Mouse (Mus musculus): ENCODE data around the gene Synrg.

Synrg gene

DNA sequence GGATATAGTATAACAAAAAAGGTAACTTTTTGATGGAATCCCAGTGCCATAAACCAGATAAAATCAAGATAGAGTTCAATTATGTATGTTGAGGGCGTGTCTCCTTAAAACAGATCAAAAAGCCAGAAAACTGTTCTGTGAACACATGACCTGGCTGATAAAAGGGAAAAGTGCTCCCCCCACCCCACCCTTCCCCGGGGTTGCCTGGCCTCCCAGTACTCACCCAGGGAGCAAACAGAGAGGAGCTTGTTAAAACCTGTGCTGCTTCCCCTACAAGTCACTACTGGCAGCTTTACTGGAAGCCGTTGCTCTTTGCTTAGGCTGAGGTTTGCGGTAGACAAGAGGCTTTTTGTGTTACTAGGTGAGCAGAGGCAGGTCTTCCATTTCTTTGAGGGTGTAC lies 83.0 kb downstream of the Synrg start:
- TF ChIP-seq GATA4 (IDR thresholded peaks at IDR 0.05; ENCODE audit: insufficient replicate concordance, low read length), result no peak

DNA sequence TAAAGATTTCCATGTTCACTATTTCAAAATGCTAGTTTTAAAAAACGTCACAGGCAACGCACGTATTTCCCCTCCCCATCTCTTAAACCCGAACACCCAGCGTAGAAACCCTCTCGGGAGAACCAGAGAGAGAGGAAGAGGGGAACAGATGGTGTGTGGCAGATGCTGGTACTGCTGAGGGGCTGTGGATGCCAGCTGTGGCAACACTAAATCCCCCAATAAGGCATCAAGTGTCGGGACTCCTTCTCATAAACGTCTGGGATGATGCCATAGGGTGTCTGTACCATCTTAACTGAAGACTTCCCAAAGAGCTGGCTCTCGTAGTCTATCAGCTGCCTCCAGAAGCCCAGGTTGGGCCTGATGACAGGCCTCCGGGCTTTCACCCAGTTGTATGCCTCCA lies 84.2 kb downstream of the Synrg start:
- no peak for TF ChIP-seq GATA4 (IDR thresholded peaks at IDR 0.05; ENCODE audit: insufficient replicate concordance, low read length)

GRCm38 (mm10) chr11:84053055-84053454 lies 88.8 kb downstream of the Synrg start:
- no peak for TF ChIP-seq GATA4 (IDR thresholded peaks at IDR 0.05; ENCODE audit: insufficient replicate concordance, low read length)

- no peak; the same call in 1 of the 2 replicates for TF ChIP-seq GATA4 (IDR thresholded peaks at IDR 0.05; ENCODE audit: insufficient replicate concordance, low read length)
Observed at GRCm38 (mm10) chr11:84053524-84054163, 89.4 kb downstream of the Synrg start.

DNA sequence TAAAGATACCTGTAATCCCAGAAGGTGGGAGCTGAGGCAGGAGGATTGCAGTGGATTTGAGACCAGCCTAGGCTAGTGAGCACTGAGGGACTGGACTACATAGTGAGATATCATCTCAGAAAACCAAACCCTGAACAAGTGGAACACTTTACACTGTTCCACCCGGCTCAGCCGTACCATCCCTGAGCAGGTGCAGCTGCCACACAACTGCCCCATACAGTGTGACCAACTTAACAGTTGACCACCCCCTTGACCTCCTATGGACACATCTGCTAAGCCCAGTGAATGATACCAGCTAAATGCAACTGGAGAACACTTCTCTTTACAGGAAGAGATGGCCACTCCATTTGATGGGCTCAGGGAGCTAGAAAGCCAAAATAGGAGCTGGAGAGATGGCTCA lies 93.2 kb downstream of the Synrg start:
- no peak for TF ChIP-seq GATA4 (IDR thresholded peaks at IDR 0.05; ENCODE audit: insufficient replicate concordance, low read length)

- TF ChIP-seq GATA4 (IDR thresholded peaks at IDR 0.05; ENCODE audit: insufficient replicate concordance, low read length), result no peak
Observed at GRCm38 (mm10) chr11:84059784-84060183, 95.6 kb downstream of the Synrg start.

DNA sequence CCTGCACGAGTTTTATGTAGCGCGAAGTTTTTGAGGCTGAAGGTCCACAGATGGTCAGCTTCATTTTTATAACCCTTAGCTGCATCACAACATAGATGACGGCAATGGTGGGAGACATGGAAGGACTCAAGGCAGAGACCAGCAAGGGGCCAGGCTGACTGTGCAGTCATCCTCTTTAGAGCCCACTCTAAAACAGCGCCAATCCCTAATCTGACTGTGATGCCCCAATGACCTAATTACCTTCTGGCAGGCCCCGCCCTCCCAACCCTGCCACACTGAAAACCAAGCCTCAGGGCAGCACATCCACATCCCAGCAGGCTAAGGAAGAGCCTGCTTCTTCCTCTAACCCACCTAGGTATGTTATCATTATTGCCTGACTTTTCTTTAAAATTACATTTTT lies 96.4 kb downstream of the Synrg start:
- TF ChIP-seq GATA4 (IDR thresholded peaks at IDR 0.05; ENCODE audit: insufficient replicate concordance, low read length), result no peak

GRCm38 (mm10) chr11:84061881-84062280 lies 97.7 kb downstream of the Synrg start:
- no peak for TF ChIP-seq GATA4 (IDR thresholded peaks at IDR 0.05; ENCODE audit: insufficient replicate concordance, low read length)

DNA sequence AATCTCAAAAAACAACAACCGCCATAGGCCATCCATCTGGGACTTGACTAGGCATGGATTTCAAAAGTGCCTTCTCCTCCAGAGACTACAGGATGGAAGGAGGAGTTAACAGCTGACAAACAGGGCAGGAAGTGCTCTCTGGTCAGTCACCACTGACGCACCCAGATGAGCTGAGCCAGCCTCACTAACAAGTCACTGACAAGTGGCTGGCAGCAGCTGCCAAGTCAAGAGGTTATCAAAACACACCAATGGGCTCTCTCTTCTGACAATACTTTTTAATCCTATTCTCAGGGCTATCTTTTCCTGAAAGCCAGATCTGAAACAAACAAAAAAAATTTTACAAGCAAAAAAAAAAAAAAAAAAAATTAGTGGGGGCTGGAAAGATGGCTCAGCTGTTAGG lies 98.6 kb downstream of the Synrg start:
- TF ChIP-seq GATA4 (IDR thresholded peaks at IDR 0.05; ENCODE audit: insufficient replicate concordance, low read length), result peak; percentile 54; the same call in 1 of the 2 replicates

DNA sequence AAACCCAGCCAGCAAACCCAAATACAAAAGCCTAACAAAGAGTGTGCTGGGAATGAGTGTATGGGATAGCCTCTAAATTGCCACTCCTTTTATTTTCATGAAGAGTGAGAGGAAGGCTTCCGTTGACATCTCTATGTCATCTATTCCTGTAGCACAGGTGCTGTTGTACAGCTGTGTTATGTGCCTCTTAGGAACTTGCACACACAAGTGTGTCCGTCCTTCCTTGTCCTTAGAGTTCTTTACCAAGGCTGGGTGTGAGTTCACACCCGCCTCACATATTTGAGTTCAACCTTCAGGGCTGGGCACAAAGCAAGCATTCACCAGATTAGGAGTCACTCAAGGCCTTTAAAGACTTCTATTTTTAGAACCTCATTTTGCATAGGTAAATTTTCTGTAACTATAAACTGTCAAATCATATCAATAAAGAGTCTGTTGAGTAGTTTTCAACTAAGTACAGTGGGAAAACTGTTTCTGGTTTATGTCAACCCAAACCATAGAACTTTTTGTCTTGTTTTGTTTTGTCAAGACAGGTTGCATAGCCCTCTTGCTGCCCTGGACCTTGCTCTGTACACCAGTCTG lies 99.5 kb downstream of the Synrg start:
- no peak for TF ChIP-seq GATA4 (IDR thresholded peaks at IDR 0.05; ENCODE audit: insufficient replicate concordance, low read length)

- TF ChIP-seq GATA4 (IDR thresholded peaks at IDR 0.05; ENCODE audit: insufficient replicate concordance, low read length), result no peak
Observed at GRCm38 (mm10) chr11:84066071-84066481, 101.8 kb downstream of the Synrg start.

DNA sequence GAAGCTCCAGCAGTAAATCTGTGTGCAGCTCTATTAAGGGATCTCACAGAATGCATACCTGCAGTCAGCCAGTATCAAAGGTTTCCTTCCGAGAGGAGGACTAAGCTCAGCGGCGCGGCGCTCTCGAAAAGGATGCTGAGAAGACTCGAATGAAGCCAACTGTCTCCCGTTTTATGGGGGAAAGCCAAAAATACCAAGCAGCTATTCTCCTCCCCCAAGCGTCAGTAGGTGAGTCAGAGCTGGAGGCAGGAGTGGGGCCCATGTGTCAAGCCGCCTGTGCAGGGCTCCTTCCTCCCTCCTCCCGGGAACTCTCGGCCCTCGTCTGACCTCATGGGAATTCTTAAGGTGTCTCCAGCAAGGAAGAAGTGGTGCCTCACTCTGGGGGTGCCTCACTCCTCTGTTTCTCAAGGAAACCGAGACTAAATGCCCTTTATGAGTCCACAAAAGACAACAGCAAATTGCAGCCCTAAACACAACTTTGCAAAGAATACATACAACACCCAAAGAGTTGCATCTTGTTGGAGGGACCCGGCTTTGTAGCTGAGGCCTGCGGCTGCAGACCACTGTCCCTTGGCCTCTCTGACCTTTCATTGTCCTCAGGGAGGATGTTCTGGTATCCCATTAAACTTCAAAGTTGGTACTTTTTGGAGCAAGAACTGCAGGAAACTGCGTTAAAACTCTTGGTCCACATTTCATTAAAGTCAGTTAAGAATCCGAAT lies 102.9 kb downstream of the Synrg start:
- TF ChIP-seq GATA4 (IDR thresholded peaks at IDR 0.05; ENCODE audit: insufficient replicate concordance, low read length), result no peak

DNA sequence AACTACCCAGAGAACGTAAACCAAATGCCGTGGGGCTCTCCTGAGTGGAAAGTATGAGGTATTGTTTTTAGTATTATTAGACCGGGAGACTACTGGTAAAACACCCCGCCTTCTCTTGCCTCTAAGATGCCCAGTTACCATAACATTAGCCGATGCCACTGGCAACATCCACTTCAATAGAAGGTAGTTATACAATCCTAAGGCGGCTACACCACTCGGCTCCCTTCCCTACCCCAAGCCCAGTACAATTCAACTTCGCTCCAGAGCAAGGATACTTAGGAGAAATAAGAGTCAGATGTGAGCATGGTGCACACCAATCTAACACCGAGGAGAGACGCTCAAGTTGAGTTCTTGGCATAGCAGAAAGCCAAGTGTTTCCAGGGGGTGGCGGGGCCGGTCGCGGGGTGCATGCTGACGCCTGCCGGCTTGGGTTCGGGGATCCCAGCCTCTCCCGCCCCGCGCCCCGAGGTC lies 103.5 kb downstream of the Synrg start:
- no peak for TF ChIP-seq GATA4 (IDR thresholded peaks at IDR 0.05; ENCODE audit: insufficient replicate concordance, low read length)

DNA sequence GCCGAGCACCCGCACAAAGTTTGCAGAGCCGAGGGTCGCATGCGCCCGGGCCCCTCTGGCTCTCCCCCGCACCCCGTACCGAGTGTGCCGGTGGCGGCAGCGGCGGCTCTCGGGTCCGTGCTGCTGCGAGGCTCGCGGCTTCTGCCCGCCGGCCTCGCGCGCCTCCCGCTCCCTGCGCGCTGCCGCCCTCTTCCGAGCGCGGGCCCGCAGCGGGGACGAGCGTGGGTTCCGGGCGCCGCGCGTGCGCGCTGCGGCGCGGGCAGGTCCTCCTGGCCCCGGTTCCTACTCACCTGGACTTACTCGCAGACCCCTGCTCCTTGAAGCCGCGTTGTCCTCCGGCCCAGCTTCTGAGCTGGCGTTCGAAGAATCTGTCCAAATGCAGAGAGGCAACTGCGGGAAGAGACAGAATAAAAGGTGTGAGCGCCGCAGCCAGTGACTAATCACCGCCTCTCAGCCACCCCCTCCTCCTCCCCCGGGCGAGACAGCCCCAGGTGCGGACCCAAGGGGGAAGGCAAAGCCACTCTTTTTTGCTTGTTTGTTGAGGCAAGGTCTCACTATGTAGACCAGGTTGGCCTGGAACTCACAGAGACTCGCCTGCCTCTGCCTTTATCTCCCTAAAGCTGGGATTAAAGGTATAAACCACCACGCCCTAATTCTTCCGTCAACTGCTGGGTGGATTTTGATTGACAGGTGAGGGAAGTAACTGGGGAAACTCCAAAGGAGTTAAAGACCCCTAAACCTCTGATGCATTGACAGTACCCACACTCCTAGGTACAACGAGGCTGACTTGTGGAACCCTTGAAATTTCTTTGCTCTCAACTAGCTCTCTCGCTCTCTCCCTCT lies 104.2 kb downstream of the Synrg start:
- TF ChIP-seq GATA4 (IDR thresholded peaks at IDR 0.05; ENCODE audit: insufficient replicate concordance, low read length), result no peak

- TF ChIP-seq GATA4 (IDR thresholded peaks at IDR 0.05; ENCODE audit: insufficient replicate concordance, low read length), result no peak
Observed at GRCm38 (mm10) chr11:84069034-84069370, 104.8 kb downstream of the Synrg start, which contains the start of gene Dusp14. Gene Dusp14, minus strand, starts transcription at chr11:84069261.
